Mouse (Mus musculus): ENCODE measurements at regions not wholly inside any gene's neighbourhood (a gene's known extent, or its start where the extent isn't known, plus 50 kb on each side); places are given as distances from the start of the nearest gene placed in this dataset.

- no peak for TF ChIP-seq GATA1 (IDR thresholded peaks at IDR 0.05; ENCODE audit: borderline replicate concordance, low read length)
- TF ChIP-seq FLI1 (IDR thresholded peaks at IDR 0.05; ENCODE audit: low read length), result no peak
Observed at GRCm38 (mm10) chrX:13347027-13347840, 66.5 kb downstream of the Ddx3x start.
